Mouse (Mus musculus) right cerebral cortex, postnatal 10 days (tissue): ENCODE measurements around the gene Prrt1.
A peak's percentile ranks its signal among the peaks of the same experiment; 100 is the strongest.

Experiments
- DNase-seq, 2 experiments: peaks; one replicate each; pipeline ENCODE4 v3.0.0; 2021; ENCODE audit warnings: low spot score in 2 of 2

Gene Prrt1

GRCm38 (mm10) chr17:34627943-34628643 is 1.2 kb upstream of the Prrt1 start, which contains the start of gene Ppt2:
TSS of gene Ppt2 (minus strand) at chr17:34628510.
- peak in 1 of 2 experiments; percentile 66 for DNase-seq

- no peak for DNase-seq
These were observed 727 bp upstream of the Prrt1 start for GRCm38 (mm10) chr17:34628644-34628967.

DNA sequence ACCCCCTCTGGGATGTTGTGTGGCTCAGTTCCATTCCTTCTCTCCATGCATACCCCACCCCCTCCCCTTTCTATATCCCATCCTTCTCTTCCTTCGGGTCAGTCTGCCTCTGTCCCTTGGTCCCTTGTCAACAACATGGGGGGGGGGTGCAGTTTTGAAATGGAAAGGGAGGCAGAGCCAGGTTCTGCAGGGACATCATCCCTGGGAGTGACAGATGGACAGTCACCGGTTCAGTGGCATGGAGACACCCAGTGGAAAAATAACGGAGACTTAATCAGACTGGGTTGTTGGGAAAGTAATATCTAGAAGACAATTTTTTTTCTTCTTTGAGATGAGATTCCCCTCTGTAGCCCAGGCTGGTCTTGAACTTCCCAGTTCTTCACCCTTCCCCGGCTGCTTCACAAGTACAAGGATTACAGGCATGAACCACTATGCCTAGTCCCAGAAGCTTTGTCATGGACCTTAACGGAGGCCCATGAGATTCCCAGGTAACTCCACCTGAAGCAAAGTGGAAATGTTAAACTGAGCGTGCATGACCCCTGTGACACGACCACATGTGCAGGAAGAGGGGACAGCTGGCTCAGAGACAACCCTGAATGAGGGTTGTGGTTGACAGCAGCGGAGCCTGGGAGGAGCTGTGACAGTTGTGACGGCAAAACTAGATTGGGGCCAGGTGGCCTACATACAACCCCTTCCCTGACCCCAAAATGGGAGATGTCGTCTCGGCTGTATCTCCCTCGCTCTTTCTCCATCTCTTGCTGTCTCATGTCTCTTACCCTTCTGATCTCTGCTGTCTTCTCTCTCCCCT is 667 bp downstream of the Prrt1 start:
- no peak for DNase-seq

DNA sequence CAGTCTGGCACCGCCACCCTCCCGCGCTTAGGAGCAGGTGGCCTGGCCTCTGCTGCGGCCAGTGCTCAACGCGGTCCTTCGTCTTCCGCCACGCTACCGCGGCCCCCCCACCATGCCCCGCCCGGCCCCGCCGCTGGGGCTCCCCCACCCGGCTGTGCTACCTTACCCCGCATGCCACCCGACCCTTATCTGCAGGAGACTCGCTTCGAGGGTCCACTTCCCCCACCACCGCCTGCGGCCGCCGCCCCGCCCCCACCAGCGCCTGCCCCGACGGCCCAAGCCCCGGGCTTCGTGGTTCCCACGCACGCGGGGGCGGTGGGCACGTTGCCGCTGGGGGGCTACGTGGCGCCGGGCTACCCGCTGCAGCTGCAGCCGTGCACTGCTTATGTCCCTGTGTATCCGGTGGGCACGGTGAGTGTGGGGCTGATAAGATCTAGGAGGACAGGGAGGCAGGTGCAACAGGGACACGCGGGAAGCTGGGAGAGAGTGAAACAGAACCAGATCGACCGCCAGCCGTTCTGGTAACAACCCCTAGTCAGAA is 1.5 kb downstream of the Prrt1 start:
- DNase-seq: peak in 1 of 2 experiments; percentile 64

DNA sequence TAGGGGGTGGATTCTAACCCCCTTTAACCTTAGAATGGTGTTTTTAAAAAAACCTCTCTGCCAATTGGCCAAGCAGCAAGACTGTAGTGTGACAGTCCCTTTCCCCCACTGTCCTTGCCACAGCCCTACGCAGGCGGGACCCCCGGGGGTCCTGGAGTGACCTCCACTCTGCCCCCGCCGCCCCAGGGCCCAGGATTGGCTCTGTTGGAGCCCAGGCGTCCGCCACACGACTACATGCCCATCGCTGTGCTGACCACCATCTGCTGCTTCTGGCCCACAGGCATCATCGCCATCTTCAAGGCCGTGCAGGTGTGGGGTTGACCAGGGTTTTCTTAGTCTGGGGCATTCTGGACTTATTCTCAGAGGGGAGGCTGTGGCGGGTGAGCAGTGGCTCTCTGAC is 2.3 kb downstream of the Prrt1 start:
- DNase-seq: no peak

DNA sequence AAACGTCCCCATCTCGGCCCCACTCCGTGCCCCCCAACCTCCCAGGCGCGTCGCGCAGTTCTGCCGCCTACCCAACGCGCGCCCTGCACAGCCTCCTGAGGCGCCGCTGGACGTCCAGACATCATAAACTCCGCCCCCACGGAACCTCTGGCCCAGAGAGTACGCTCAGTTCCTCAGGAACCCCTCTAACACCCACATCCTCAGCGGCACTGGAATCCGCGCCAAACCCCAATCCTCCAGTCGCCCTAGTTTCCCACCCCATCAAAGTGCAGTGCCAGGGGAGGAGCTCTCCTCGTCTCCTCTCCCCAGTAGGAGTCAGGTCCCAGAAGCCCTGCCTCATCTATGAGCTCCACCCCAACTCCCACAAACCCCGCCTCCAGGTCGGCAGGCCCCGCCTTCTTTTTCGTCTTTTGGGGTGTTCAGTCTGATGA is 2.9 kb downstream of the Prrt1 start:
- peak; percentile 88 to 89 for DNase-seq

DNA sequence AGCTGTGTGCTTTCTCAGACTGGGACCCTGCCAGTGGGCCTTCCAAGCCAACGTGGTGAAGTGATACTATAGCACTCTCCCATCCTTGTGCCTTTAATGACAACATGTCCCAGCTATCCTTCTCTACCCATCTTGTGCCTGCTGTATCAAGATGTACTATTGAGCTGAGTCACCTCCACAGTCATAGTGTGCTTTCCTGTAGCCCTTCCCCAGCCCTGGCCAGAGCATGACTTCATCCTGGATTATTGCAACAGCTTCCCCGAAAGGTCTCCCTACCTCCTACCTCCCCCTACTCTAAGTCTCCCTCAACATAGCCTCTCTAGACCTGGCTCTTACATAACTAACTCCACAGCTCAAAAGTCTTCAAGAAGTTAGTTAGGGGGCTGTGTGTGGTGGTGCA is 6.3 kb downstream of the Prrt1 start:
- no peak for DNase-seq

DNA sequence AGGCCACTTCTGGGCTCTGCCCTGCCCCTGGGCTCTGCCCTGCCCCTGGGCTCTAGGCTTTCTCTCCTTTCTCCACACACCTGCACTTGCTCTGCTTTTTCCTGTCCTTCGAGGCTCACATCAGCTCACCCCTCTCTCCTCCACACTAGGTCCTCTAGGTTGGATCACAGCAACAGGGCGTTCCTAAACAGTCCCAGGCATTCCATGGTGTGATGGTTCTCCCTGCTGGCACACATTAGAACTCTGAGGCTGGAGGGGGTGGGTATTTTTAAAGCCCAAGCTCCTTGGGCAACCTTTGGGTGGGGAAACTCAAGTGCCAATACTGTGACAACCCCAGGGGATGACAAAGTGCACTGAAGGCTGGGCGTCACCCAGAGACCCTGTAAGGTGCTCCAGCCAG is 8.1 kb downstream of the Prrt1 start:
- no peak for DNase-seq

DNA sequence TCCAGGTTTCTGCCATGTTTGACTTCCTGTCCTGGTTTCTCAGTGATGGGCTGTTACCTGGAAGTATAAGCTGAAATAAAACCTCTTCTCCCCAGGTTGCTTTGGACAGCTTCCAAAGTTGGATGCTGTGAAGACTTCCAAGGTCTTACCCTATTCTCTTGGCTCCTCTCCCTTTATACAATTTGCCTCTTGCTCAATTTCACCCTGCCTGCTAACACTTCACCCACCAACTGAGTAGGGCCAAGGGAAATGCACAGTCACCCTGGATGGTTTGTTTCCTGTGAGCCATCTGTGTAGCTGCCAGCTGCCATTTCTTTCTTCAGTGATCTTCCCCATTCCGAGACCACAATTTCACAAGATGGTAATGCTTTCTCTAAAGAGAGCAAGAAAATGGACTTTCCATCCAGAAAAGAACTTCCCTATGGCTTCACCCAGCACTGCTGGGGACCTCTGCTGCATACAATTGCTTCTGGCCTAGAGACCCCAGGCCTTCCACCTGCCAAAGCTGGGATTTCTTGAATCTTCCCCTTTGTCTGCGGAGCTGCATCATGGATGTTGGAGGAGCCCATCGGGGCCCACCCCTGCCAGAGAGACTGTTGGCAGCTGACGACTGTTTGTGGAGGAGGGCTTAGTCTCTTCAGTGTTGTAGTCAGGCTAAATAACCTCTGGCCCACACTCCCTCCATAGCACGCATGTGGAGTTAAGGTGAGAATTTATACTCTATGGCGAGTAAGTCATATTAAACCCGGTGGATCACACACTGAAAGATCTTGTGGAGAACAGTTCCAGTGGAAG is 10.3 kb downstream of the Prrt1 start:
- DNase-seq: no peak

GRCm38 (mm10) chr17:34640778-34641601 is 11.7 kb downstream of the Prrt1 start:
- DNase-seq: peak; percentile 53 to 64

DNA sequence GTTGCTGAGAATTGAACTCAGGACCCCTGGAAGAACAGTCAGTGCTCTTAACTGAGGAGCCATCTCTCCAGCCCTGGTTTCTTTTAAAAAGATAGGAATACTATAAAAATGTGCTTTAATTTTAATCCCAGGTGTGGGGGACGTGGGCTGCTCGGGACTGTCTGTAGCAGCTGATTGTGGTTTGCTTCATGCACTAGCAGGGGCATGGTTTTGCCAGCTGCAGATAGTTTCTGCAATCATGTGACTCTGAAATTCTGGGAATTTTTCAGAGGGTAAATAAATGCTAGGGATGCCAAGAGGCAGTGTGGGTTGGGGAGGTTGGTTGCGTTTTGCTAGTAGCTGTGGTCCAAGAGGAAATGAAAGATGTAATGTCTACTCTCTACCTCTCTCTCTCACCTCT is 12.6 kb downstream of the Prrt1 start:
- no peak for DNase-seq

- DNase-seq: no peak
These were observed 14.0 kb downstream of the Prrt1 start for GRCm38 (mm10) chr17:34643379-34643778.

GRCm38 (mm10) chr17:34643944-34644343 is 14.6 kb downstream of the Prrt1 start:
- DNase-seq: peak in 1 of 2 experiments; percentile 39

DNA sequence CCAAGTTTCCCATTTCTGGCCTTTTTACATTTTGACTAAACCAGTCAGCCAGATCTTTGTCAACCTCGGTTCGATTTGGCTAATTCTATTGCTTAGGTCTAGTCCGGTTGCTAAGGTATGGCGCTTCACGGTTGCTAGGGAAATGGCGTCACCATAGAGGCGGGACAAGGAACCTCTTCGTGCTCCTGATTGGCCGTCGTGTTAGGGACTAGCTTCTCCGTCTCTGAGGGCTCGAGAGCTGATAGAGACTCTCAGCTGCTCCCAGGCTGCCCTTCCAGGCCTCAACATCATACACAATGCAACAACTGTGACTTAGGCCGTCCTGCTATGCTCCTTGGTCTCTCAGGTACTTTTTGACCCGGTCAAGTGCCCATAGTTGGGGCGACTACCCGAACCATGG is 15.3 kb downstream of the Prrt1 start, which contains the start of gene Fkbpl:
Gene Fkbpl (plus strand): TSS at position 157 of the 400 bp plus-strand sequence.
- DNase-seq: peak; percentile 98

- DNase-seq: no peak
These were observed 16.0 kb downstream of the Prrt1 start for GRCm38 (mm10) chr17:34645256-34645829.

DNA sequence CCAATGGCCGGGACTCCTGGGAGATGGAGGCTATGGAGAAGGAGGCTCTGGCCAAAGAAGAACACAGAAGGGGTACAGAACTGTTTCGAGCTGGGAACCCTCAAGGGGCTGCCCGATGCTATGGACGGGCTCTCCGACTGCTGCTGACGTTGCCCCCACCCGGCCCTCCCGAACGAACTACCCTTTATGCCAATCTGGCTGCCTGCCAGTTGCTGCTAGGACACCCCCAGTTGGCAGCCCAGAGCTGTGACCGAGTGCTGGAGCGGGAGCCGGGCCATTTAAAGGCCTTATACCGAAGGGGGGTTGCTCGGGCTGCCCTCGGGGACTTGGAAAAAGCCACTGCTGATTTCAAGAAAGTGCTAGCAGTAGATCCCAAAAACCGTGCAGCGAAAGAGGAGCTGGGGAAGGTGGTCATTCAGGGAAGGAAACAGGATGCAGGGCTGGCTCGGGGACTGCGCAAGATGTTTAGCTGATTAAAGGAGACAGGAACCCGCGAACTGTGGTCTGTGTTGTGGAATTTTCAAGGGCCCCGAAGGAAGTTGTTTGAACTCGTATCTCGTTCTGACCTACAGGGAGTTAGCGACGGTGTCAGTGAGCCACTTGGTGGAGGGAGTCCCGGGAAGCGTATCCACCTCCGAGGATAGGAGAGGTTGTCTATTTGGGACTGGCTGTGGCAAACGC is 16.6 kb downstream of the Prrt1 start:
- peak in 1 of 2 experiments; percentile 56 for DNase-seq

DNA sequence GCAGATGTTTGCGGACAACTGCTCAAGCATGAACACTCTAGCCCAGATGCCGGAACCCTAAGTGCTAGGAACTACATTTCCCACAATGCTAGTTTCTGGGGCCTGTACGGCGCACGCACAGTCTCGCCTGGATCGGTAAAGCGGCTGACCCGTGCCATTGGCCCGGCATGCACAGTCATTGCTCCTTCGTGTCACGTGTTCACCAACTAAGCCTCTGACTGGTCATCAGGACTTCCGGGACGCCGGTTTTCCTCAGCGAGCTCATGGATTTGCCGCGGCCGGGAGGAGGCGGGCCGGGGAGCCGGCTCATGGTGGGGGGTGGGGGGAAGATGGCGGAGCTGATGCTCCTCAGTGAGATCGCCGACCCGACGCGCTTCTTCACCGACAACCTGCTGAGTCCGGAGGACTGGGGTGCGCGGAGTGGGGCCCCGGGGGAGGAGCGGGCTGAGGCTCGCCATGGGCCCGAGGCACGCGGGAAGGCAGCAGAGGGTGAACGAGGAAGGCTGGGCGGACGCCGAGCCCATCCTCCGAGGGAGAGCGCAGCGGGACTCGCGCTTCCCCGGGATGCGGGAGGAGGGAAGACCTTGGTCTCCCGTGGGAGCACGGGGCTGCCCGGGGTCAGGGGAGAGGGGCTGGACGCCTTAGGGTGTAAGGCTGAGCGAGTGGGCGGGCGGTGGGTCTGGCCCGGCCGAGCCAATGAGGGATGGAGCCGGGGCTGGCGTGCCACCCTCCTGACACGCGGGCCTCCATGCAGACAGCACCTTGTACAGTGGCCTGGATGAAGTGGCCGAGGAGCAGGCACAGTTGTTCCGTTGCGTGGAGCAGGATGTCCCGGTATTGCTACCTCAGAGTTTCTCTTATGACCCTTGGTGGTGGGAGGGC is 17.8 kb downstream of the Prrt1 start, which contains the start of gene Atf6b:
Gene Atf6b (plus strand): TSS at position 241 of the 882 bp plus-strand sequence.
- DNase-seq: peak; percentile 99 to 100

DNA sequence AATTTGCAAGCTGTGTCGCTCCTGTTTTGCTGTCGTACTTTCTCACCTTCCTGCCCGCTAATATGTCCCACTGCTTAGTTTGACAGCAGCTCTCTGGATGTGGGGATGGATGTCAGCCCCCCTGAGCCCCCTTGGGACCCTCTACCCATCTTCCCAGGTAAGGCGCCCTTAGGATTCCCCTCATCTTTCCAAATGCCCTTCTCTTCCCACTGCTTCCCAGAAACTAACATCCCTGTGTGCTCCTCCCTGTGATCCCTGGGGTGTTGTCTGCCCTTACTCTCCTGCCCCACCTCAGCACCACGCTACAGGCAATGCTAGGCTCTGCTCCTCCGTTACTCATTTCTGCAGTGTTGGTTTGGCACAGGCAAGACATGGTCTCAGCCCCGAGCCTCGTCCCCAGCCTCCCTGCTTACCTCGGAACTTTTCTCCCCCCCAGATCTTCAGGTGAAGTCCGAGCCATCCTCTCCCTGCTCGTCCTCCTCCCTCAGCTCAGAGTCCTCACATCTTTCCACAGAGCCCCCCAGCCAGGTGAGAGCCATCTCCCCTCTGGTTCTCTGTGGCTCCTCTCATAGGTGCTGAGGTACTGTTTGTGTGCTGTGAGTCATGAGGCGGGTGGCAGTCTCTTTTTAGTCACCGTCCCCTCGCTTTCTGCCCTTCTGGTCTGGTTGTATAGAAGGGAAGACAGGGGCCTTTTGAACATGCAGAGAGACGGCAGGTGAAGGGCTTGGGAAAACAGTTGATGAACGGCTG is 19.0 kb downstream of the Prrt1 start:
- no peak for DNase-seq
